Mouse (Mus musculus): Measurements from ENCODE around the gene Zfp322a.
A peak's percentile ranks its signal among the peaks of the same experiment; 100 is the strongest.

GRCm38 (mm10) chr13:23368583-23369420 lies at the start of gene Zfp322a:
- TF ChIP-seq HCFC1 (IDR thresholded peaks at IDR 0.05; ENCODE audit: low read depth, low read length) (peak; percentile 72), POLR2A (IDR thresholded peaks at IDR 0.05; ENCODE audit: low read depth, low read length) (peak; percentile 89), E2F4 (IDR thresholded peaks at IDR 0.05; ENCODE audit: insufficient replicate concordance, low read depth, low read length) (no peak), IRF4 (IDR thresholded peaks at IDR 0.05; ENCODE audit: low read depth, low read length) (peak; percentile 62; the same call in 1 of the 2 replicates), ZKSCAN1 (IDR thresholded peaks at IDR 0.05; ENCODE audit: borderline replicate concordance, low read depth, low read length) (no peak), CTCF (conservative IDR thresholded peaks at IDR 0.05 in 1 of 2, IDR thresholded peaks at IDR 0.05 in 1 of 2; ENCODE audit: low read depth in 2 of 2, low read length in 2 of 2) (no peak), SMC3 (IDR thresholded peaks at IDR 0.05; ENCODE audit: low read depth, low read length) (no peak), MAX (IDR thresholded peaks at IDR 0.05; ENCODE audit: low read length) (peak; percentile 34; the same call in 1 of the 2 replicates), ZMIZ1 (IDR thresholded peaks at IDR 0.05; ENCODE audit: low read depth, low read length) (peak; percentile 81), USF1 (IDR thresholded peaks at IDR 0.05; ENCODE audit: low read depth, low read length) (no peak), EP300 (IDR thresholded peaks at IDR 0.05; ENCODE audit: low read length) (no peak)

All from CH12.LX (cell line).